Mouse (Mus musculus) T-helper 2 cell (primary cell): Measurements from ENCODE around the gene Kif6.

Experiments
- in situ Hi-C: fragments of 300-600 bp; cut with MboI, MseI; formaldehyde crosslinking; loops from one replicate; pipeline ENCODE4 v1.15.1; 2025; ENCODE audit warnings: high pct_unique_total_duplicates

The Kif6 gene

DNA sequence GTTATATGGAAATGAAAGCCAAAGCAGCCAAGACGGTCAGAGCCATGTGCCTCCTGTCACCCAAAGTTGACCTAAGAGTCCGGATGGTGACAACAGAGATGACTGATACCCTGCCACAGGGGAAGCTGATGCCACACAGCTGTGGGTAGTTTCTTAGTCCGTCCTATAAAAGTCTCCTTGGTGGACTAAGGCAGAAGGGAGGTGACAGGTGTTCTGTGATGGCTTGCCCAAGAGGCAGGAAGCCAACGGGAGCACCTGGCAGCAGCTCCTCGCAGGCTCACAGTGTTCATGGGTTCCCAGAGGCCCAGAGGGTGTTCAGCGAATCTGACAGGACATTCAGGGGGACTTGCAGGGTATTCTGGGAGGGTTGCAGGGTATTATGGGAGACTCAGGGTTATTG is 279.5 kb downstream of the Kif6 start:
- in situ Hi-C loops: no loop called here

DNA sequence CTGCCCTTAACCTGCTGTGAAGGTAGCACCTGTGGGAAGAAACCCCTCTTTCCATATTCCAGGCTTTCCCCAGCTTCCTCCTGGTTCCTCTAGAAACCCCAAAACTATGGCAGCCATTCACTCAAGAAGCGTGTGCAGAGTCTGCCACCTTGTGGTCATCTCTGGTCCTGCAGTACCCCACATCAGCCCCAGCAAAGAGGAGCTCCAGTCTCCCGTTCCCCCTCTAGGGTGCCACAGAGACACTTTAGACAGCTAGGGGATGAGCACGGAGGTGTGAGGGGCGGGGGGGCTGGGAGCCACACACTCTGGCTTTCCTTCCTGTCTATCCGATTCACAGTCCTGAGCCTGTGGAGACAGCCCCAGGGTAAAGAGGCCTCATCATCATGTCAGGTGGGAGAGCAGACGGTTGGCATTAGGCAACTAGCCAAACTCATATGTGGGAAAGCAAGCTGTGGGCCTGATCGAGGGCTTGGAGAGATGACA is 284.0 kb downstream of the Kif6 start:
- in situ Hi-C loops: no loop called here

DNA sequence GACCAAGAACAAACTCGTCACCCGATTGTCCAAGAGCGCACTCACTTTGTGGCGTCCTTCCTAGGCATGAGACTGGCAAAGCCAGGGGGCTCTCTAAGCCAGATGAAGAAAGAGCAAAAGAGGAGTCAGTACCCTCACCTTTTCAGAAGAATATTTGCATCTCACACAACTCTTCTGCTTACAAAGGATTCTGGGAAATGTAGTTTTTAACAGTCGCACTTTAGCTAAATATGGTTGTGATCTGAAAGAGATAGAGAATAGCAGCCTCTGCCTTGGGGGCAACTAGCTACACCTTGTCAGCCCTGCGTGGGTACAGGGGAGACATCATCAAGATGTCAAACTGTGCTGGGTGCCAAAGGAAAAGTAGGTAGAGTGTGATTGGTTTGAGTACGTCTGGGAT is 287.7 kb downstream of the Kif6 start:
- in situ Hi-C loops: no loop called here

DNA sequence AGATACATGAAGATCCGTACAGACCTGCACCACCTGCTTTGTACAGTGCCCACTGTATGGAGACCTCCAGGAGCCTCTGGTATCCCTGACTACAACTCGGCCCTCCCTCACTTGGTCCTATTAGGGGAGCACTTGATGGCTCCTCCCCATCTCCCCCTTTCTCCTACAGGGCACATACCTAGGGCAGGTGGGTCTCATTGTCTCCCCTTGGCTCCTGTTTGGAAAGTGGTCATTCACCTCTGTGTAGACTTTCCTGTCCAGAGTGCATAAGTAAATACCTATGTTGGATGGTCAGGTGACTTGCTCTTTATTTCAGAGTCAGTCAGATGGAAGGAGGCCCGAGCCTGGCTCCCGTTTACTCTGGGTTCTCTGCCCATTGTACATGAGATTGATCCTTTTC is 308.5 kb downstream of the Kif6 start:
- in situ Hi-C loops: no loop called here

DNA sequence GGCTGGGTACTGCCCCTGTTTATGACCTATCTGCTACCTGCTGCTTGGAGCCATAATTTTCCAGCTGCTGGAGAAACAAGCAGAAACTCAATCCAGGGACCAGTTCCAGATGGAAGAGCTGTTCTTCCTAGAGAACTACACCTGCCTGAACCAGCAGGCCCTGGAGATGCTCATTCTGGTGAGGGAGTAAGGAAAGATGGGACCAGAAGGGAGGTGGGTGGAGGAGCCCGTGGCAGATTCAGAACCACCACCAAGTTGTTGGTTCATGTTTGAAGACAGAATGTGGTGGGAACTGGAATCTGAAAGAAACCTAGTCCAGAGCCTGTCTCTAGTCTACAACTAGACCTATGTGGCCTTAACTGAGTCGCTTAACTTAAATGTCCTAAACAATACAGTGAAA is 312.7 kb downstream of the Kif6 start:
- in situ Hi-C loops: loop anchor here (25.0 kb wide), 1 partner anchor 835 kb away; no protein-coding TSS in a partner anchor

DNA sequence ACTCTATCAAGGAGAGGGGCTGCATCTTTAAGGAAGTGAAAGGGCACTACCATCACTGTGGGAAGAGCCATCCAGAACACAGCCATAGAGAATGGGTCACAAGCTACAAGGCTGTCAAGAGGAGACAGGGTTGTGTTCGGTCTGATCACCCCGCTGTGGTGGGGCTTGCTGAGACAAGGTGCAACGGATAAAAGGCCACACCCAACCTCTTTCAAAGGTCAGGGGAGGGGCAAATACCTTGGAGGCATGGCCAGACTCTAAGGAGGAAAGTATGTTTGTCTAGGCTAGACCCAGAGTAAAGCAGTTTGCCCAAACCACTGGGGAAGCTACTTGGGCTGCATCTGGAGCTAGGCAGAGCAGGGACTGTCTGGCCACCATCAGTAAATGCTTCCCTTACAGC is 318.9 kb downstream of the Kif6 start:
- in situ Hi-C loops: loop anchor here (25.0 kb wide), 1 partner anchor 828 kb away; no protein-coding TSS in a partner anchor

DNA sequence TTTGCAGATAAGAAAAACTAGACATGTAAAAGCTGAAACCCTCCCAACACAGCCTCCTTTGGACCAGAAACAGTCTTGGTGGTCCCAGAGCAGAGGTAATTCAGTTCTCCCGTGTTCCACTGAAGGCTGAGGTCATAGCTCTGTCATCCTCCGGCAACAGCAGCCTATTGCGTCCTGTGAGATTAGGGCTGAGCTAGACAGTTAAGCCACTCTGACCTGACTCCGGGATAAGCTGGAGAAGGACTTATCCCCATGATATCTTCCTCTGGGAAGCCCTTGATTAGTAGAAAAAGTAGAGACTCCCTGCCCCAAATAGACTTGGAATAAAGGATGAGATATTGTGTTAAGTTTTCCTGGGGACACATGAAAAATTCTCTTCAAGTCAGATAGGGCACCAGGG is 319.6 kb downstream of the Kif6 start:
- in situ Hi-C loops: loop anchor here (25.0 kb wide), 1 partner anchor 828 kb away; no protein-coding TSS in a partner anchor

DNA sequence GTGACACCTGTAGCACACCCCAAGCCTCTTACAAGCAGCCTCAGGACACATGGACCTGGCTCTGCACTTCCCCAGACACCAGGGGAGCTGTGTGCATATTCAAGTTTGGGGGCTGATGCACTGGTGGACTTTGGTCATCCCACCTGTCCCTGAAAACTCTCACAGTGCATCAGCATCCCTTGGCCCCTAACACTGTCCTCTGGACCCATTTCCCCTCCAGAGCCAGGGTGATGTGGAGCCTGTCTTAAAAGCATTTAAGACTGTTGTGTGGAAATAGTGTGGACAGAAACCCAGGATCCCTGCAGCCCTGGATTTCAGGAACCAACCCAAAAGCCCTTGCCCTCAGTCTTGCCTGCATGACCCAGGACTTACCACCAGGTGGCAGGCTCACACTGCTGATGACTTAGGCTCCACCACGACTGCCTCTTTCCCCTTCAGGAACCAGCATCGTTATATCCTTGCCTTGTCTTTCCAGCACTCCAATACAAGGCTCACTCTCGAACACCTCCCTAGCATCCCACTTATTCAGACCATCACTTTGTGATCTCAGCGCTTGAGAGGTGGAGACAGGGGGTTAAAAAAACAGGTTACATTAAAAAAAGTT is 320.8 kb downstream of the Kif6 start:
- in situ Hi-C loops: loop anchor here (25.0 kb wide), 1 partner anchor 827 kb away; no protein-coding TSS in a partner anchor

DNA sequence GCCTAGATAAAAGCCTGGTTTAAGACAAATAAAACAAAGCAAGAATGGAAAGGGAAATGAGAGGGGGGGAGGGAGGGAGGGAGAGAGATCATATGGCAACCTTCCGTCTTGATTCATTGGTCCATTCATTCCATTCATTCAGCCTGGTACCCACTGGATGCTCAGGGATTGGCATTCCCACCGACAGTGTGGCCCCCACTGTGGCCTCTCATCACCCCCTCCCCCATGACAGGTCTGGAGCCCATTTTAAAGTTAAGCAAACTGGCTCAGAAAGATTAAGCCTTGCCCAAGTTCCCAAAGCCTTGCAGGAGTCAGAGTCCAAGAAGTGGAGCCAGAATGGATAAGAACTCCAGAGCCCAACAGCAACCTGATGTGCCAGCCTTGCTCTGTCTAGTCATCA is 321.3 kb downstream of the Kif6 start:
- in situ Hi-C loops: loop anchor here (25.0 kb wide), 1 partner anchor 826 kb away; no protein-coding TSS in a partner anchor

DNA sequence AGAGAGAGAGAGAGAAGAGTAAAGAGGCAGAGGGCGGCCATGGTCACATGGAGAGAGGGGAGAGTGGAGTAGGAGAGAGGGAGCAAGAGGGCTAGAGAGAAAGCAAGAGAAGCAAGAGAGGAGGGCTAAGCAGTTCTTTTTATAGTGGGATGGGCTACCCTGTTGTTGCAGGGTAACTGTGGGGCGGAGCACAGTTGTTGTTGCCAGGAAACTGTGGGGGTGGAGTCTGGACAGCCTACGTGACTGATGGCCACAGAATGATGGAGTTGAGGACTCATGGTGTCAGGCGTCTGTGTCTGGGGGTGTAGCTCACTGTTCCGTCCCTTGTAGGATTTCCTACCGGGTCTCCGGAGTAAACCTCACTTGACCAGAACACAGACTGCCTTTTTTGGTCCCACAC is 324.2 kb downstream of the Kif6 start:
- in situ Hi-C loops: loop anchor here (25.0 kb wide), 1 partner anchor 823 kb away; no protein-coding TSS in a partner anchor

DNA sequence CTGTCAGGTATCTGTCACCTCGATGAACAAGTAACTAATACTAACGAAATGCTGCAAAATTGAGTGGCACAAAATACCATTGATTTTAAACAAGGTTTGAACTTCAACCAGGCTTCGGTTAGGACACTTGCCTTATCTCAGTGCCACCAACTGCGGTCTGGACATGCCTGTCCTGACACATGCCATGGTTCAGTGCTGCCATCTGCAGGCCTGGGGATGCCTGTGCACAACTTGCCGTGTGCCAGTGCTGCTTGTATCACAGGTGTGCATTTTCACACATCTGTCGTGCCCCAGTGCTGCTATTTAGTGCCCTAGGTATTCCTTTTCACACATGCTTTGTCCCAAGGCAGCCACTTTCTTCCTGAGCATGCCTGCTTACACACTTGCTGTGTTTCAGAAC is 327.7 kb downstream of the Kif6 start:
- in situ Hi-C loops: loop anchor here (25.0 kb wide), 1 partner anchor 820 kb away; no protein-coding TSS in a partner anchor

DNA sequence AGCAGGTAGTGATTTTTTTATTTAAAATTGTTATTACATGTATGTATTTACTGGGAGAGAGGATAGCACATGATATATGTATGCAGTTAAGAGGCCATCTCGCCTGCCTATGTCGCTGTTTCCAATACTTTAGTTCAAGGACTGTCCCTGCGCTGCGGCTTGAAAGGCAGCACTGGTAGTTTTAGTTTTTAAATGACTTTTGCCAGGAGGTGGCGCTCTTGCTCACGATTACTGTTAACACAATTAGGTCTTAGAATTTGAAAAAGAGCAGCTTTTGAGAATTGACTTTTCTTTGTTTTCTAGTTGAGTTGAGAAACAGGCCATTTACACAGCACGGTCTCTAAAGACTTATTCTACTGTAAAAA is 336.5 kb downstream of the Kif6 start:
- in situ Hi-C loops: no loop called here

DNA sequence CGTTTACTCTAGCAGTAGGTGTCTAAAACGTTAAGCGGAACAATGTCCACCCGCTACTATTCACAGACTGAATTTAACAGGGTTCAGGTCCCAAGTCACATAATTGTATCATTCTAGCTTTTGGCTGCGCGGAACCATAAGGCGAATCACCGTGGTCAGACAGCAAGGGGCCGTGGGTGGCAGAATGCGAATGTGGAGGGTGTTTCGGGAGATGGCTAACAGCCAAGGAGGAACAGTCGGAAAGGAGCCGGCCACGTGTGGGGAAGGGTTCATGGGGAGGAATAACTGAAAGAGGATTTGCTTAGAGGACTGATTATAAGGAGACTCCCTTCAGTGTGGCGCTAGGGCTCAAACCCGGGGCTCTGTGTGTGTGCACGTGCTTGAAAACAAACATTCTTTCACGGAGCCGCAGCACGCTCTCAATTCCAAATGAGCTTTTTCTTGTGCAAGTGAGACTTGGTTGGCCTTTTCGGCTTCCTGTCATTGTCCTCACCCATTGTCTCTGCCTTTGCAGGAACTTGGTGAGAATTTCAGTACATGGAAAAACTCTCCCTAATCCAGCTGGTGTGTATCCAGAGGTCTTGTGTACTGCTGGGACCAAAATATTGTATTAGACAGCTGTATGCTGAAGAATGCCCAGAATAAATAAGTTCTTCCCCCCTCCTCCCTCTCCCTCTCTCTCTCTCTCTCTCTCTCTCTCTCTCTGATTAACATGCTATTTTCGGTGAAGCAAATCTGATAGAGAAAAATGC is 337.1 kb downstream of the Kif6 start:
- in situ Hi-C loops: no loop called here

DNA sequence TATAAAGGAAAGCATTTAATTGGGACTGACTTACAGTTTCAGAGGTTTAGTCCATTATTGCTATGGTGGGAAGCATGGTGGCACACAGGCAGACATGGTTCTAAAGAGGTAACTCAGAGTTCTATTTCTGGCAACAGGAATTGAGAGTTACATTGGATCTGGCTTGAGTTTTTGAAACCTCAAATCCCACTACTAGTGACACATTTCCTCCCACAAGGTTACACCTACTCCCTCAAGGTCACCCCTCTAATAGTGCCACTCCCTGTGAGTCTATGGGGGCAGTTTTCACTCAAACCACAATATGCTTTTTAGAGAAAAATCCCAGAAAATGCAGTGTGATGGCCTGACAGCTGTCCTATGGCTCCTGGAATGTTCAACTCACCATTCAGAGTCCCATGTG is 344.1 kb downstream of the Kif6 start:
- in situ Hi-C loops: no loop called here
